Mouse (Mus musculus) intestine, embryonic 15.5 days (tissue): ENCODE measurements around the gene Myb. TPM values are rescaled to one million over a fixed set of nuclear protein-coding genes. Genes with fewer than 3 reads are reported as not detected.

Experiments
- ATAC-seq: fragments of 200-750 bp; cut with Nextera tagmentation; 2 replicates; pipeline ENCODE4 v1.8.0; 2017; ENCODE audit warnings: moderate TSS enrichment, moderate library complexity
- H3K27ac ChIP-seq: fragments of 300-500 bp; sonication (generic); 2 replicates; pipeline ENCODE4 v1.5.1; 2015; ENCODE audit warnings: mild to moderate bottlenecking, inconsistent platforms
- H3K27me3 ChIP-seq: fragments of 300-500 bp; sonication (generic); replicated peaks from 2 replicates; pipeline ENCODE4 v1.6.1; 2015; ENCODE audit warnings: inconsistent platforms
- H3K36me3 ChIP-seq: fragments of 300-500 bp; sonication (generic); 2 replicates; pipeline ENCODE4 v1.6.1; 2015; ENCODE audit warnings: inconsistent platforms
- H3K4me1 ChIP-seq: fragments of 300-500 bp; sonication (generic); replicated peaks from 2 replicates; pipeline ENCODE4 v1.6.1; 2015; ENCODE audit warnings: inconsistent platforms
- H3K4me2 ChIP-seq: fragments of 300-500 bp; sonication (generic); replicated peaks from 2 replicates; pipeline ENCODE4 v1.6.1; 2015; ENCODE audit warnings: mild to moderate bottlenecking, inconsistent platforms
- H3K4me3 ChIP-seq: fragments of 300-500 bp; sonication (generic); replicated peaks from 2 replicates; pipeline ENCODE4 v1.5.1; 2015; ENCODE audit warnings: inconsistent platforms
- H3K9ac ChIP-seq: fragments of 300-500 bp; sonication (generic); 2 replicates; pipeline ENCODE4 v1.6.1; 2015; ENCODE audit warnings: inconsistent platforms
- H3K9me3 ChIP-seq: fragments of 300-500 bp; sonication (generic); 2 replicates; pipeline ENCODE4 v1.6.1; 2016; ENCODE audit warnings: inconsistent platforms
- WGBS: fragments of 180-500 bp; shearing (Covaris S2); methylation state at CpG from one replicate; pipeline ENCODE4 v1.1.7; 2015; 5-methylcytosine and 5-hydroxymethylcytosine counted together
- polyA plus RNA-seq: library from polyadenylated mRNA; unstranded; fragments of >200 nt; fragmentation: Nextera tagmentation; extraction: Ambion mirVana; gene quantifications from 2 replicates; pipeline ENCODE4 v1.2.1, GENCODE M21; 2015

Myb gene
- 6.3 and 6.4 TPM in 2 replicates for polyA plus RNA-seq

DNA sequence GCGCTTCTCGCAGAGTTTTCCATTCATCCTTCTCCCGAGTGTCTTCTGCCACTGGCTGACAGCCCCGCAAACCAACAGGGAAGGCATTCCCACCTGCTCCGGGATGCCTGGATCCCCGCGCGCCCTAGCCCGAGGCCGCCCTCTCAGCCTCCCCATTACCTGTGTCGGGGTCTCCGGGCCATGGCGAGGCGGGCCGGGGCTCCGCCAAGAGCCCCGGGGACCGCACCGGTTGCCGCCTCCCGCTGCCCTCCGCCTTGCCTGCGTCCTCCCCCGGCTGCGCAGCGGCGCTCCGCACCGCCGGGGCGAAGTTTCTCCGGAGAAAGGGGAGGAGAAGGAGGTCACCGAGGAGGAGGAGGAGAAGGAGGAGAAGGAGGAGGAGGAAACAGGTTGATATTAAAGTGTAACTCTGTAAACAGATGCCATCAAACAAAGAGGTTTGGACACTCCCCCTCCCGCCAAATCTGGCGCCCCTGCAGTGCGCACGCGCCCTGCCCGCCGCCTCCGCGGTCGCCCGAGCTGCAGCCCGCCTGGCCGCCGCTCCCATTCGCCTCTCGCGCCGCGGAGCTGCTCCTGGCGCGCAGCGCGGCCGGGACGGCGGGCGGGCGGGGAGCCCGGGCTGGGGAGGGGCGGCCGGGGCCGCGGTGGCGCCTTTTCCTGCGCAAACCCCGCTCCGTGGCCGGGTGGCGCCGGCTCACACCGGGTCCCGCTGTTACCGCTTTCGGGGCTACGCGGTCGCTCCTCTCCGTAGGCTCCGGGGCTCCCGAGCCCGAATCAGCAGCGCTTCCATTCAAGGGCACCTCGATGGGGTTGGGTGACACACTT, at the start of gene Myb:
Gene Myb (minus strand): TSS at position 448 of the 822 bp plus-strand sequence.
- Histone ChIP-seq H3K9me3 (no peaks in the 10 kb centered on the region), H3K27ac (peak within 1 kb of the TSS; percentile 27; the same call in 1 of the 2 replicates), H3K36me3 (no peaks in the 10 kb centered on the region), H3K9ac (peak within 1 kb of the TSS; percentile 59), H3K27me3 (peaks cover 5% of the 10 kb centered on the region; the same call in 1 of the 2 replicates), H3K4me2 (peak within 1 kb of the TSS; percentile 100), H3K4me1 (peaks cover 10% of the 10 kb centered on the region), H3K4me3 (peak within 1 kb of the TSS; percentile 70)
- WGBS, result under 1% methylated on average over 54 of the region's 86 CpGs
- ATAC-seq, result peak; percentile 83

- H3K4me2 ChIP-seq, result no peak overlapping the region
- no peaks in the 10 kb centered on the region for H3K36me3 ChIP-seq
- H3K4me3 ChIP-seq, result no peak overlapping the region
- no peaks in the 10 kb centered on the region for H3K4me1 ChIP-seq
- H3K9me3 ChIP-seq, result no peaks in the 10 kb centered on the region
- WGBS, result 64% methylated on average over 1 of the region's 1 CpGs
- no peaks in the 10 kb centered on the region for H3K27me3 ChIP-seq
- H3K9ac ChIP-seq, result no peak overlapping the region
- no peak overlapping the region for H3K27ac ChIP-seq
- ATAC-seq, result no peak
Measured at GRCm38 (mm10) chr10:21207378-21207777, 46.6 kb upstream of the Myb start.

DNA sequence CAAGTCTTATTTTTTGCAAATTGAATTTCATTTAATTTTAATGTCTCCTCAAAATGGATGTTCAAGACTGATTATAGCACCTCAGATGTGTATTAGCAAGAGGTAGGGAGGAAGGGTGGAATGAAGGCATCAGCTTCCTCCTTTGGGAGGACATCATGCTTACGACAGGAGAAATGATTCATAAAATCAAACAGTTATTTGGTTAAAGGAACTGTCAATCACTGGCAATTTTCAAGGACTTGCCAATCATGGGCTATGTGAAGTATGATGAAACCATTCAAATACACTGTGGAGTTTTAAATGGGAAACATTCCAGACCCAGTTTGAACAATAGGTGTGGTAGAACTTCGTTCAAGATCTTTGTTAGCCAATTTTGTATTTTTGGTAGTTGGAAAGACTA, 45.4 kb upstream of the Myb start:
- Histone ChIP-seq H3K36me3 (no peaks in the 10 kb centered on the region), H3K9ac (no peak overlapping the region), H3K9me3 (no peaks in the 10 kb centered on the region), H3K4me1 (no peaks in the 10 kb centered on the region), H3K4me3 (no peak overlapping the region), H3K4me2 (no peak overlapping the region), H3K27ac (no peak overlapping the region), H3K27me3 (no peaks in the 10 kb centered on the region)
- WGBS, result 83% methylated on average over 2 of the region's 2 CpGs
- no peak for ATAC-seq

- WGBS, result 84% methylated on average over 10 of the region's 10 CpGs
- no peak overlapping the region for H3K4me3 ChIP-seq
Measured at GRCm38 (mm10) chr10:21204496-21205085, 43.8 kb upstream of the Myb start.

GRCm38 (mm10) chr10:21203886-21204285, 43.1 kb upstream of the Myb start:
- no peak overlapping the region for H3K4me2 ChIP-seq
- no peaks in the 10 kb centered on the region for H3K4me1 ChIP-seq
- no peaks in the 10 kb centered on the region for H3K27me3 ChIP-seq
- no peak for ATAC-seq
- 78% methylated on average over 5 of the region's 5 CpGs for WGBS
- H3K27ac ChIP-seq, result no peak overlapping the region
- no peak overlapping the region for H3K9ac ChIP-seq
- H3K4me3 ChIP-seq, result no peak overlapping the region
- H3K36me3 ChIP-seq, result no peaks in the 10 kb centered on the region
- H3K9me3 ChIP-seq, result no peaks in the 10 kb centered on the region

More at GRCm38 (mm10) chr10:21204496-21205085, 43.8 kb upstream of the Myb start:
- Histone ChIP-seq H3K9me3 (no peaks in the 10 kb centered on the region), H3K4me1 (no peaks in the 10 kb centered on the region), H3K27me3 (no peaks in the 10 kb centered on the region), H3K36me3 (no peaks in the 10 kb centered on the region), H3K9ac (no peak overlapping the region), H3K27ac (no peak overlapping the region), H3K4me2 (no peak overlapping the region)
- no peak for ATAC-seq

DNA sequence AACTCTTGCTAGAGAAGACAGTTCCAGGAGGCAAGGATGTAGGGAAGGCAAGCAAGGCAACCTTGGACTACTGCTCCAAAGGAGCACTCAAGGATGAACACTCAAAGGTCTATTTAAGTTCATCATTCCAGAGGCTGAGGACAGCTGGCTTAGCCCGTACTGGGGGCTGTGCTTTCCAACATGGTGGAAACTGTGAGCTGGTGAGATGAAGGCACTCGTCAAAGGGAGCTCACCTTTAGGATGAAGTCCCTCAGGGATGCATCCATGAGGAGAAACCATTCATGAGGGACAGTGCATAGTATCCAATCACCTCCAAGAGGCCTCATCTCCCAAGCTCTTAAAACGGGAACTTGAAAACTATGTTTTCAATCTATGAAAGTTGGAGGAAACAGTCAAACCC, 42.7 kb upstream of the Myb start:
- 89% methylated on average over 3 of the region's 3 CpGs for WGBS
- no peaks in the 10 kb centered on the region for H3K36me3 ChIP-seq
- no peak overlapping the region for H3K9ac ChIP-seq
- ATAC-seq, result no peak
- H3K27me3 ChIP-seq, result no peaks in the 10 kb centered on the region
- H3K4me1 ChIP-seq, result no peaks in the 10 kb centered on the region
- H3K27ac ChIP-seq, result no peak overlapping the region
- H3K9me3 ChIP-seq, result no peaks in the 10 kb centered on the region
- H3K4me3 ChIP-seq, result no peak overlapping the region
- H3K4me2 ChIP-seq, result no peak overlapping the region

DNA sequence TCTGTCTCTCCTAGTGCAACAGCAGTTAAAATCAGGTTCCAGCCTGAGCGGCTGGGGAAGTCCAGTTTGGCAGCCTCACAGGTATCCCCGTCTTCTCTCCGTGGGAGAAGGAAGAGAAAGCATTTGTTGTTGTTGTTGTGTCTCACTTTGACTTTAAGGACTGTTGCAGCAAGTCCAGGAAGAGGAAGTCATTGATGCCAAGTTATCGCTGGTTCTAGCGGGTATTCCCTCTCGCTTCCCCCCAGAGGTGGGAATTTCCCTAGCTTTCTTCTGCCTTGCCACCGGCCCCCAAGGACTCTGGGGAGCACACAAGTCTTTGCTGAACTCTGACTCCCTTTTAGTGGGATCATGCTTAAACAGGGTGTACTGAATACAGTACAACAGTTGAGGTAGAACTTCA, 40.0 kb upstream of the Myb start:
- no peak for ATAC-seq
- Histone ChIP-seq H3K9ac (no peak overlapping the region), H3K4me1 (no peaks in the 10 kb centered on the region), H3K27me3 (no peaks in the 10 kb centered on the region), H3K4me2 (no peak overlapping the region), H3K27ac (no peak overlapping the region), H3K4me3 (no peak overlapping the region), H3K36me3 (no peaks in the 10 kb centered on the region), H3K9me3 (no peaks in the 10 kb centered on the region)
- WGBS, result 82% methylated on average over 7 of the region's 7 CpGs

GRCm38 (mm10) chr10:21200322-21200721, 39.5 kb upstream of the Myb start:
- Histone ChIP-seq H3K36me3 (no peaks in the 10 kb centered on the region), H3K9me3 (no peaks in the 10 kb centered on the region), H3K4me2 (no peak overlapping the region), H3K4me3 (no peak overlapping the region), H3K27me3 (no peaks in the 10 kb centered on the region), H3K4me1 (no peaks in the 10 kb centered on the region), H3K27ac (no peak overlapping the region), H3K9ac (no peak overlapping the region)
- ATAC-seq, result no peak

GRCm38 (mm10) chr10:21196646-21197116, 35.9 kb upstream of the Myb start:
- WGBS, result 67% methylated on average over 8 of the region's 8 CpGs
- H3K36me3 ChIP-seq, result no peaks in the 10 kb centered on the region
- no peaks in the 10 kb centered on the region for H3K27me3 ChIP-seq
- H3K27ac ChIP-seq, result no peak overlapping the region
- H3K9ac ChIP-seq, result no peak overlapping the region
- H3K9me3 ChIP-seq, result no peaks in the 10 kb centered on the region
- no peaks in the 10 kb centered on the region for H3K4me1 ChIP-seq
- H3K4me2 ChIP-seq, result no peak overlapping the region
- H3K4me3 ChIP-seq, result no peak overlapping the region
- peak; percentile 87 for ATAC-seq

DNA sequence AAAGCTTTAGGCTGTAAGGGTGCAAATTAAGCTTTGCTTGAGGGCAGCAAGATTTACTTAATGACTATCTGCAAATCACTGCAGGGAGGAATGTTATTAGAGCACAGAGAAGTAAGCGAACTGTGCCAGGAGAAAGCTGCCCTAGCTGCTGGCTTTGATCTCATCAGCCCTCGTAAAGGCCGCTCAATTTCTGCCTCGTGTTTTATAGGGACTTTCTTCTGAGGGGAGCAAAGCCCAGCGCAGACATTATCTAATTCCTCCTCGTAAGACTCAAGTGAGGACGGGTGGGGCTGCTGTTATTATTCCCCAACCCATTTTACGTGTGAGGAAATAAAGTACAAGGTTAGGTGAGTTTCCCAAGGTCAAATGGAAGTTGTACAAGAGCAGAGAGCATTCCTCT, 34.8 kb upstream of the Myb start:
- Histone ChIP-seq H3K27ac (no peak overlapping the region), H3K36me3 (no peaks in the 10 kb centered on the region), H3K27me3 (no peaks in the 10 kb centered on the region), H3K9ac (no peak overlapping the region), H3K9me3 (no peaks in the 10 kb centered on the region), H3K4me3 (no peak overlapping the region), H3K4me2 (no peak overlapping the region), H3K4me1 (no peaks in the 10 kb centered on the region)
- 39% methylated on average over 8 of the region's 8 CpGs for WGBS
- no peak for ATAC-seq

GRCm38 (mm10) chr10:21193935-21194505, 33.2 kb upstream of the Myb start:
- Histone ChIP-seq H3K27me3 (no peaks in the 10 kb centered on the region), H3K9me3 (no peaks in the 10 kb centered on the region), H3K4me3 (no peak overlapping the region), H3K36me3 (no peaks in the 10 kb centered on the region), H3K4me1 (no peaks in the 10 kb centered on the region), H3K27ac (no peak overlapping the region), H3K9ac (no peak overlapping the region), H3K4me2 (no peak overlapping the region)
- 61% methylated on average over 3 of the region's 3 CpGs for WGBS
- no peak for ATAC-seq

DNA sequence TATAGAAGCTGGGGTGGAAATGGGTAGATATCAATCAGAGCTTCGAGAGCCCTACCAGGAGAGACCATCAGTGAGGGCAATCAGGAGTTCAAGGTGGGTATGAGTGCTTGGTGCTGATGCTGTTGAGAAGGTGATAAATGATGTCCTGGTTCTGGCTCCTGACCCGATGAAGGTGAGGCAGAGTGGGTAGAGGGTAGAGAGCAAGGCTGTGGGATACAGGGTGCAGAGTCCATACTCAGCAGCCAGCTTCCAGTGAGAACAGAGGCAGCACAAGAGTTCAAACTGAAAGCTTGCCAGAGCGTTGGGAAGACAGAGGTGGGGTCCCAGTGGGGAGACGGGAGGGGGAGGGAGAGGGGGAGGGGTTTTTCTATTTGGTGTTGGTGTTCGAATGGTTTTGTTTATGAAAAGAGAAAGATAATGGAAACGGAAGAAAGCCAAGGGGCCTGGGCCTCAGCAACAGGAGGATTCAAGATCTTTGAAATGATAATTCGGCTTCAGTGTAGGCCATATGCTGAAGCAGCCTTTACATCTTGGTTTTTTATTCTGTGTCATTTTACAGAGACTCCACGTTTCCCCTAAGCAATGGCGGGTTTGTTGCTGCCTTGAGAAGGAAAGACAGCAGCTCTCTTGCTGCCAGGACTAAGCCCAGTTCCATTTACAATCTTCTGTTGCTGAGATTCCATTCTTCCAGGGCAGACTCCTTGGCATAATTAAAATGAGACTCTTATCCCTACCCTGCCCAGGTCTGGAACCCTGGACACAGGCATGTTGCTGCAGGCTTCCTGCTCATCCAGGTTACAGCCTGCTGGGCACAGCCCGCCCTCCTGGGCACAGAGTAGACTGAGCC, 32.5 kb upstream of the Myb start:
- ATAC-seq, result no peak
- Histone ChIP-seq H3K27ac (no peak overlapping the region), H3K36me3 (no peaks in the 10 kb centered on the region), H3K4me3 (no peak overlapping the region), H3K4me1 (no peaks in the 10 kb centered on the region), H3K27me3 (no peaks in the 10 kb centered on the region), H3K9ac (no peak overlapping the region), H3K9me3 (no peaks in the 10 kb centered on the region), H3K4me2 (no peak overlapping the region)
- WGBS, result 45% methylated on average over 10 of the region's 10 CpGs
